Mouse (Mus musculus) midbrain, embryonic 16.5 days (tissue): ENCODE measurements around the gene Cks2. TPM values are rescaled to one million over a fixed set of nuclear protein-coding genes. Genes with fewer than 3 reads are reported as not detected.

Experiments used
- ATAC-seq: fragments of 200-750 bp; cut with Nextera tagmentation; 2 replicates; pipeline ENCODE4 v1.8.0; 2017; ENCODE audit warnings: moderate TSS enrichment
- H3K27ac ChIP-seq: fragments of 300-500 bp; sonication (generic); 2 replicates; pipeline ENCODE4 v1.5.1; 2014; ENCODE audit warnings: mild to moderate bottlenecking, low read length, mixed read lengths
- H3K27me3 ChIP-seq: fragments of 300-500 bp; sonication (generic); 2 replicates; pipeline ENCODE4 v1.6.1; 2014; ENCODE audit warnings: low read depth, low read length, mixed read lengths; ENCODE audit not compliant: control insufficient read depth, insufficient read depth
- H3K36me3 ChIP-seq: fragments of 300-500 bp; sonication (generic); 2 replicates; pipeline ENCODE4 v1.6.1; 2014; ENCODE audit warnings: mild to moderate bottlenecking, low read length, moderate library complexity, mixed read lengths; ENCODE audit not compliant: control insufficient read depth, insufficient read depth
- H3K4me1 ChIP-seq: fragments of 300-500 bp; sonication (generic); 2 replicates; pipeline ENCODE4 v1.6.1; 2014; ENCODE audit warnings: mild to moderate bottlenecking, low read length, mixed read lengths; ENCODE audit not compliant: control insufficient read depth, insufficient read depth
- H3K4me2 ChIP-seq: fragments of 300-500 bp; sonication (generic); 2 replicates; pipeline ENCODE4 v1.6.1; 2014; ENCODE audit warnings: mild to moderate bottlenecking, low read length, mixed read lengths
- H3K4me3 ChIP-seq: fragments of 300-500 bp; sonication (generic); 2 replicates; pipeline ENCODE4 v1.5.1; 2014; ENCODE audit warnings: low read depth, mild to moderate bottlenecking, low read length, moderate library complexity, mixed read lengths
- H3K9ac ChIP-seq: fragments of 300-500 bp; sonication (generic); 2 replicates; pipeline ENCODE4 v1.6.1; 2014; ENCODE audit warnings: low read depth, low read length, mixed read lengths
- H3K9me3 ChIP-seq: fragments of 300-500 bp; sonication (generic); replicated peaks from 2 replicates; pipeline ENCODE4 v1.6.1; 2014; ENCODE audit warnings: mild to moderate bottlenecking, low read length, mixed read lengths; ENCODE audit not compliant: control insufficient read depth, poor library complexity, severe bottlenecking
- WGBS: fragments of 180-500 bp; shearing (Covaris S2); extraction: QIAGEN DNeasy Blood & Tissue Kit; methylation state at CpG from one replicate; pipeline ENCODE4 v1.1.7; 2014; 5-methylcytosine and 5-hydroxymethylcytosine counted together
- polyA plus RNA-seq: library from polyadenylated mRNA; unstranded; fragments of >200 nt; fragmentation: Nextera tagmentation; extraction: Ambion mirVana; gene quantifications from 2 replicates; pipeline ENCODE4 v1.2.1, GENCODE M21; 2015

Gene Cks2
- polyA plus RNA-seq, 1 experiment from 2014 or later, result 26.3 TPM

- 84% methylated on average over 5 of the region's 5 CpGs for WGBS
- no peak overlapping the region for H3K4me2 ChIP-seq
- no peaks in the 10 kb centered on the region for H3K9me3 ChIP-seq
- no peaks in the 10 kb centered on the region for H3K4me1 ChIP-seq
- H3K9ac ChIP-seq, result no peak overlapping the region
- no peak for ATAC-seq
- H3K36me3 ChIP-seq, result peaks cover 64% of the 10 kb centered on the region
- H3K27me3 ChIP-seq, result no peaks in the 10 kb centered on the region
- no peak overlapping the region for H3K27ac ChIP-seq
- H3K4me3 ChIP-seq, result no peak overlapping the region
These were observed 36.0 kb downstream of the Cks2 start for GRCm38 (mm10) chr13:51681076-51681475.

GRCm38 (mm10) chr13:51681634-51682033 lies 36.6 kb downstream of the Cks2 start:
- 91% methylated on average over 8 of the region's 8 CpGs for WGBS
- H3K9ac ChIP-seq, result no peak overlapping the region

DNA sequence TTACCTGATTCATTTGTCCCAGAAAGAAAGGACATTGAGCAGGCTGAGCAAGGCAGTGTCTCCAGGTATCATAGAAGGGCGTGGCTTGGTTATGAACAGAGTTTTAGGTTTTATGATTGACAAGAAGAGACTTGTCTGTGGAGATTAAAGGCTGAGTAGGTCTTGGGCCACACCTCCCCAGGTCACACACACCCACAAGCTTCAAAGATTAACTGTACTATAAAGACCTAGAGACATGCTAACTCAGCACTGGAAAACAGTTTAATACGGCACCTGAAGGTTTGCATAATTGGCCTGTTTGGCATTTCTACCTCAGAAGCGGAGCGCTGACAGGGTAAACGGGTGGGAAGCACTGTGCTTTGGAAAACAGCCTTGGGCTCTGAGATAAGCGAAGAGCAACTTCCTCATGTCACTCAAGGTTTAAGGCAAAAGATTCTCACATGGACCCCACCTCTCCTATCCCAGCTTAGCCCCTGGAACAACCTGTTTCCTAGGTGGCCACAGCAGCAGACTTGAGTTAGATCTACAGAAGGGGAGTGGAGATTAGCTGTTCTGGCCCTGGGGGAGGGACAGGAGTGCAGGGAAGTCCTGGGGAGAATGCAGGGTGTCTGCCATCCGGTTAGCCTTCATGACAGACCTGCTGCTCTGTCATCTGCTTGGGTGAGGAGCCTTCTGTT lies 40.4 kb downstream of the Cks2 start:
- Histone ChIP-seq H3K4me3 (no peak overlapping the region), H3K4me2 (no peak overlapping the region), H3K4me1 (no peaks in the 10 kb centered on the region), H3K36me3 (peaks cover 53% of the 10 kb centered on the region), H3K9me3 (no peaks in the 10 kb centered on the region), H3K27me3 (no peaks in the 10 kb centered on the region), H3K27ac (no peak overlapping the region), H3K9ac (no peak overlapping the region)
- ATAC-seq, result no peak
- 94% methylated on average over 7 of the region's 7 CpGs for WGBS

More at GRCm38 (mm10) chr13:51681634-51682033, 36.6 kb downstream of the Cks2 start:
- H3K4me3 ChIP-seq, result no peak overlapping the region
- peaks cover 67% of the 10 kb centered on the region for H3K36me3 ChIP-seq
- no peaks in the 10 kb centered on the region for H3K9me3 ChIP-seq
- H3K4me1 ChIP-seq, result no peaks in the 10 kb centered on the region
- no peak for ATAC-seq
- no peak overlapping the region for H3K4me2 ChIP-seq
- no peak overlapping the region for H3K27ac ChIP-seq
- H3K27me3 ChIP-seq, result no peaks in the 10 kb centered on the region

GRCm38 (mm10) chr13:51686966-51687365 lies 41.9 kb downstream of the Cks2 start:
- WGBS, result 91% methylated on average over 5 of the region's 5 CpGs
- H3K4me1 ChIP-seq, result no peaks in the 10 kb centered on the region
- H3K4me3 ChIP-seq, result no peak overlapping the region
- peaks cover 45% of the 10 kb centered on the region for H3K36me3 ChIP-seq
- ATAC-seq, result no peak
- H3K4me2 ChIP-seq, result no peak overlapping the region
- H3K27me3 ChIP-seq, result no peaks in the 10 kb centered on the region
- no peaks in the 10 kb centered on the region for H3K9me3 ChIP-seq
- no peak overlapping the region for H3K27ac ChIP-seq
- H3K9ac ChIP-seq, result no peak overlapping the region

GRCm38 (mm10) chr13:51688688-51689087 lies 43.7 kb downstream of the Cks2 start:
- no peaks in the 10 kb centered on the region for H3K27me3 ChIP-seq
- no peak overlapping the region for H3K27ac ChIP-seq
- peaks cover 29% of the 10 kb centered on the region for H3K36me3 ChIP-seq
- 39% methylated on average over 3 of the region's 3 CpGs for WGBS
- no peak for ATAC-seq
- H3K4me3 ChIP-seq, result no peak overlapping the region
- no peaks in the 10 kb centered on the region for H3K9me3 ChIP-seq
- no peak overlapping the region for H3K9ac ChIP-seq
- H3K4me2 ChIP-seq, result no peak overlapping the region
- no peaks in the 10 kb centered on the region for H3K4me1 ChIP-seq

DNA sequence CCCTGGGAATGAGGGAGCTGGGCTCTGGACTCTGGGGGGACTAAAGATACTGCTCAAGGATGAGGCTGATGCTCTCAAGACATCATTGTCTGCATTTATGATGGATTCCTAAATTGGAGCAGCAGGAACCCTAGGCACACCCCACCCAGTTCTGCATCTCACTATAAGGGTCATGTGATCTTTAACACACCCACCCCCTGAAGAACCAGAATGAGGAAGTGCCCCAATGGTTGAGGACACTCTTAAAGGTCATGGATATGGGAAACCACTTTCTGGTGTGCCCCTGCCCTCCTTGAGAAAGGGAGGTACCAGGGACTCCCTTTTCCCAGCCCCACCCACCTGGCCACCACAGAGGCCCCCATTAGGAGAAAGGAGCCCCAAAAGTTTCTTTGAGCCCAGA lies 51.4 kb downstream of the Cks2 start:
- no peaks in the 10 kb centered on the region for H3K9me3 ChIP-seq
- H3K27me3 ChIP-seq, result no peaks in the 10 kb centered on the region
- no peak overlapping the region for H3K4me2 ChIP-seq
- H3K9ac ChIP-seq, result no peak overlapping the region
- ATAC-seq, result no peak
- no peak overlapping the region for H3K27ac ChIP-seq
- H3K36me3 ChIP-seq, result peaks cover 17% of the 10 kb centered on the region
- no peak overlapping the region for H3K4me3 ChIP-seq
- H3K4me1 ChIP-seq, result no peaks in the 10 kb centered on the region

GRCm38 (mm10) chr13:51697455-51697854 lies 52.4 kb downstream of the Cks2 start:
- no peaks in the 10 kb centered on the region for H3K9me3 ChIP-seq
- no peak overlapping the region for H3K27ac ChIP-seq
- no peaks in the 10 kb centered on the region for H3K4me1 ChIP-seq
- no peaks in the 10 kb centered on the region for H3K27me3 ChIP-seq
- peaks cover 18% of the 10 kb centered on the region for H3K36me3 ChIP-seq
- H3K9ac ChIP-seq, result no peak overlapping the region
- ATAC-seq, result no peak
- no peak overlapping the region for H3K4me2 ChIP-seq
- no peak overlapping the region for H3K4me3 ChIP-seq
- 92% methylated on average over 6 of the region's 6 CpGs for WGBS

DNA sequence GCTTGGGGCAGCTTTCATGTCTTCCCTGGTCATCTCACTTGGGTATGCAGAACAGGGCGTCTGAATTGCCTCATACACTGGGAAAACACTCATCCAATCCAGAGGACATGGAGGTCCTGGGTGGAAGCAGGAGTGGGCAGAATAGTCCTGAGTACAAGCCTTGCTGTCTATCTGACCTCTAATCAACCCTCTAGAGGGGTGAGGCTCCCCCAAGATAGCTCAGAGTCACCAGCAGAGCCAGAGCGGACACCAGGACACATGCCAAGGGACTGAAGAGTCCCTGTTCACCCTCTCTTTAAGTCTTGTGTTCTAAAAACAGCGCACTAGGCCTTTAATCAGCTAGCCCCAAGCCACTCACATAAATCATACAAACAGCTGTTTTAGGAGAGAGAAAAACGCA lies 52.9 kb downstream of the Cks2 start:
- no peak overlapping the region for H3K4me2 ChIP-seq
- 77% methylated on average over 4 of the region's 4 CpGs for WGBS
- H3K27me3 ChIP-seq, result no peaks in the 10 kb centered on the region
- H3K27ac ChIP-seq, result no peak overlapping the region
- H3K4me1 ChIP-seq, result no peaks in the 10 kb centered on the region
- no peaks in the 10 kb centered on the region for H3K9me3 ChIP-seq
- no peak overlapping the region for H3K4me3 ChIP-seq
- peaks cover 18% of the 10 kb centered on the region for H3K36me3 ChIP-seq
- no peak for ATAC-seq
- H3K9ac ChIP-seq, result no peak overlapping the region

DNA sequence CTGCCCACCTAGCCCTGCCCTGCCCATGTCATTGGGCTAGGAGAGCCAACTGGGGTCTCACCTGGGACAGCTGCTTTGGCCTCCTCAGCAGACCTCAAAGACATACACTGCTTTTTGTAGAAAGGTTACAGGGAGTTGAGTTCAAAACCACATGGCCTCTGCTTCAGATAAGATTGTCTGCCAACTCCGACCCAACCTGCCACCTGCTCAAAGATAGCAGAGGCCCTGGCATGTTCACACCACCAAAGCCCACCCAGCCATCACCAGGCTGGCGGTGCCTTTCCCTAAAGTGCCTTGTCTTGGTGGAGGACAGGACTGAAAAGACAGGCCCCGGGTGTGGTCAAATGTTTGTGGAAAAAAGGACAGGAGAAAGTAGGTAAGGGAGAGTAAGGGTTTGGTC lies 53.3 kb downstream of the Cks2 start:
- Histone ChIP-seq H3K4me2 (no peak overlapping the region), H3K4me3 (no peak overlapping the region), H3K27ac (no peak overlapping the region), H3K9ac (no peak overlapping the region), H3K36me3 (peaks cover 18% of the 10 kb centered on the region), H3K4me1 (no peaks in the 10 kb centered on the region), H3K9me3 (no peaks in the 10 kb centered on the region), H3K27me3 (no peaks in the 10 kb centered on the region)
- 95% methylated on average over 3 of the region's 3 CpGs for WGBS
- ATAC-seq, result no peak
